Mouse (Mus musculus) CH12.LX (cell line): ENCODE data around the gene Stk24.

Source experiments
- BHLHE40 ChIP-seq: IDR thresholded peaks from 2 replicates; pipeline ENCODE4 v1.6.1; 2011; ENCODE audit warnings: mild to moderate bottlenecking, low read depth, low read length, improper control_type of control experiment
- CTCF ChIP-seq, 2 experiments: IDR thresholded peaks in 1 of 2; conservative IDR thresholded peaks in 1 of 2; 2 replicates each; pipeline ENCODE4 v1.5.1; 2011 to 2012; ENCODE audit warnings: low read depth in 2 of 2, low read length in 2 of 2, improper control_type of control experiment in 1 of 2, inconsistent platforms in 1 of 2, mild to moderate bottlenecking in 1 of 2, moderate library complexity in 1 of 2
- HCFC1 ChIP-seq: IDR thresholded peaks from 2 replicates; pipeline ENCODE4 v1.6.1; 2012; ENCODE audit warnings: low read depth, mild to moderate bottlenecking, inconsistent platforms, low read length, improper control_type of control experiment
- MAZ ChIP-seq: IDR thresholded peaks from 2 replicates; pipeline ENCODE4 v1.6.1; 2012; ENCODE audit warnings: low read depth, mild to moderate bottlenecking, inconsistent platforms, low read length, improper control_type of control experiment, moderate library complexity
- MXI1 ChIP-seq: IDR thresholded peaks from 2 replicates; pipeline ENCODE4 v1.6.1; 2011; ENCODE audit warnings: mild to moderate bottlenecking, low read depth, low read length, improper control_type of control experiment
- POLR2A ChIP-seq: IDR thresholded peaks from 2 replicates; pipeline ENCODE4 v1.6.1; 2011; ENCODE audit warnings: low read depth, mild to moderate bottlenecking, improper control_type of control experiment, low read length
- SIN3A ChIP-seq: IDR thresholded peaks from 2 replicates; pipeline ENCODE4 v1.6.1; 2012; ENCODE audit warnings: low read length, improper control_type of control experiment, inconsistent platforms
- ZC3H11A ChIP-seq: IDR thresholded peaks from 2 replicates; pipeline ENCODE4 v1.6.1; 2012; ENCODE audit warnings: low read depth, mild to moderate bottlenecking, inconsistent platforms, low read length, improper control_type of control experiment

GRCm38 (mm10) chr14:121251099-121251498, 128.7 kb downstream of the Stk24 start:
- TF ChIP-seq CTCF (conservative IDR thresholded peaks at IDR 0.05 in 1 of 2, IDR thresholded peaks at IDR 0.05 in 1 of 2; ENCODE audit: low read depth in 2 of 2, low read length in 2 of 2) (no peak), MAZ (no peak), HCFC1 (no peak), POLR2A (no peak), MXI1 (no peak), ZC3H11A (no peak), SIN3A (no peak), BHLHE40 (no peak)
